Mouse (Mus musculus): Measurements from ENCODE around the gene Pde4c. TPM values are rescaled to one million over a fixed set of nuclear protein-coding genes. Genes with fewer than 3 reads are reported as not detected.

Pde4c gene
- total and polyA plus RNA-seq, 3 experiments: 2.3 to 6.5 (median 4.7) TPM

- Histone ChIP-seq H3K4me3 (replicated peaks in 1 of 3; ENCODE audit: low read depth in 2 of 3, low read length in 2 of 3, poor library complexity in 1 of 3) (no peak overlapping the region), H3K9ac (ENCODE audit: insufficient read depth, low read depth) (no peak overlapping the region), H3K36me3 (replicated peaks in 1 of 2; ENCODE audit: control insufficient read depth in 1 of 2, insufficient read depth in 1 of 2, low read length in 1 of 2) (peaks cover 4 to 49% of the 10 kb centered on the region in 2 experiments), H3K79me2 (replicated peaks; ENCODE audit: control insufficient read depth, extremely low read depth, insufficient read depth, poor library complexity, severe bottlenecking) (no peaks in the 10 kb centered on the region), H3K9me3 (replicated peaks; ENCODE audit: low read length) (no peaks in the 10 kb centered on the region), H3K4me1 (ENCODE audit: control insufficient read depth in 1 of 2, insufficient read depth in 2 of 2) (peaks cover 5 to 19% of the 10 kb centered on the region in 2 experiments; a peak in 3 of 4 replicates), H3K27me3 (replicated peaks) (no peaks in the 10 kb centered on the region), H3K27ac (ENCODE audit: insufficient read depth, low read depth) (no peak overlapping the region), H3K4me2 (ENCODE audit: insufficient read depth, low read depth, poor library complexity, severe bottlenecking) (no peak overlapping the region)
- TF ChIP-seq NRF1 (IDR thresholded peaks at IDR 0.05; ENCODE audit: low read depth, low read length) (no peak), JUN (IDR thresholded peaks at IDR 0.05; ENCODE audit: insufficient read depth, low read depth, low read length) (no peak), ZC3H11A (IDR thresholded peaks at IDR 0.05; ENCODE audit: low read depth, low read length) (no peak), JUND (conservative IDR thresholded peaks at IDR 0.05; ENCODE audit: low read depth, low read length) (no peak), NELFE (IDR thresholded peaks at IDR 0.05; ENCODE audit: low read depth, low read length) (no peak), RCOR1 (conservative IDR thresholded peaks at IDR 0.05; ENCODE audit: low read depth, low read length) (no peak), ELF1 (IDR thresholded peaks at IDR 0.05; ENCODE audit: low read depth, low read length) (no peak), ZMIZ1 (IDR thresholded peaks at IDR 0.05; ENCODE audit: low read depth, low read length) (no peak), ZNF384 (IDR thresholded peaks at IDR 0.05; ENCODE audit: low read depth, low read length) (no peak), RAD21 (IDR thresholded peaks at IDR 0.05; ENCODE audit: low read depth, low read length) (no peak)
- in situ Hi-C loops (cut with MboI; ENCODE audit: low pct_ligation_motif_present, low pct_unique_long_range_greater_than_20kb, low sequenced_read_pairs): no loop called here
- dilution Hi-C loops (cut with MboI; ENCODE audit: extremely low pct_ligation_motif_present, extremely low pct_unique_long_range_greater_than_20kb, low sequenced_read_pairs): no loop called here
- no peak for DNase-seq (ENCODE audit: extremely low read depth)
Measured at GRCm38 (mm10) chr8:70744806-70745205, 21.3 kb downstream of the Pde4c start.

DNA sequence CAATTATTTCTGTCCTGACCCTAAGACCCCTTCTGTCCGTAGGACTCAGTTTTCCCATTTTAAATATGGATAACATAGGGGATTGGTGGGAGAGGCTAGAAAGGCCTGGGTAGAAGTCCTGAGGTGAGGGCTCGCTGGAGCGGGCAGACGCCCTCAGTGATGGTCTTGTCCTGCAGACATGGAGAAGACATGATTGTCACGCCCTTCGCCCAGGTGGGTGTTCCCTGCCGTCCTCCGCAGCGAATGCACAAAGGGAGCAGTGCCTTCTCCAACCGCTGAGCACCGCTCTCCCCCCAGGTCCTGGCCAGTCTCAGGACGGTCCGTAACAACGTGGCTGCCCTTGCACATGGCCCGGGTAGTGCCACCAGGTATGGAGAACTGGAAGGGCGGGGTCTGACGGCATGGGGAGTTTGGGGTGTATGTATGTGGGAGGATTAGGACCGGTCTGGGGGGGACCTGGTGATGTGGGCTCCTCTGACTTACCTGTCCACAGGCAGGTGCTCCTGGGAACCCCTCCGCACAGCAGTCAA is 22.2 kb downstream of the Pde4c start:
- Histone ChIP-seq H3K27ac (ENCODE audit: insufficient read depth, low read depth) (no peak overlapping the region), H3K79me2 (replicated peaks; ENCODE audit: control insufficient read depth, extremely low read depth, insufficient read depth, poor library complexity, severe bottlenecking) (no peaks in the 10 kb centered on the region), H3K36me3 (replicated peaks in 1 of 2; ENCODE audit: control insufficient read depth in 1 of 2, insufficient read depth in 1 of 2, low read length in 1 of 2) (peaks cover 4 to 53% of the 10 kb centered on the region in 2 experiments), H3K4me3 (replicated peaks in 1 of 3; ENCODE audit: low read depth in 2 of 3, low read length in 2 of 3, poor library complexity in 1 of 3) (no peak overlapping the region), H3K4me1 (ENCODE audit: control insufficient read depth in 1 of 2, insufficient read depth in 2 of 2) (peaks cover 8 to 28% of the 10 kb centered on the region in 2 experiments), H3K27me3 (replicated peaks) (no peaks in the 10 kb centered on the region), H3K9me3 (replicated peaks; ENCODE audit: low read length) (no peaks in the 10 kb centered on the region), H3K9ac (ENCODE audit: insufficient read depth, low read depth) (no peak overlapping the region), H3K4me2 (ENCODE audit: insufficient read depth, low read depth, poor library complexity, severe bottlenecking) (no peak overlapping the region)
- in situ Hi-C loops (cut with MboI; ENCODE audit: low pct_ligation_motif_present, low pct_unique_long_range_greater_than_20kb, low sequenced_read_pairs) (no loop called here), dilution Hi-C loops (cut with MboI; ENCODE audit: extremely low pct_ligation_motif_present, extremely low pct_unique_long_range_greater_than_20kb, low sequenced_read_pairs) (no loop called here)
- no peak for DNase-seq (ENCODE audit: extremely low read depth)
- TF ChIP-seq ZKSCAN1 (IDR thresholded peaks at IDR 0.05; ENCODE audit: borderline replicate concordance, low read depth, low read length) (no peak), POLR2AphosphoS2 (IDR thresholded peaks at IDR 0.05; ENCODE audit: low read depth, low read length) (no peak), JUND (conservative IDR thresholded peaks at IDR 0.05; ENCODE audit: low read depth, low read length) (no peak), NRF1 (IDR thresholded peaks at IDR 0.05; ENCODE audit: low read depth, low read length) (no peak), POLR2A (IDR thresholded peaks at IDR 0.05; ENCODE audit: low read depth, low read length) (no peak), MAZ (IDR thresholded peaks at IDR 0.05; ENCODE audit: low read depth, low read length) (no peak)

Measured in CH12.LX (cell line).